Mouse (Mus musculus): ENCODE measurements at regions not wholly inside any gene's neighbourhood (a gene's known extent, or its start where the extent isn't known, plus 50 kb on each side); places are given as distances from the start of the nearest gene placed in this dataset.

DNA sequence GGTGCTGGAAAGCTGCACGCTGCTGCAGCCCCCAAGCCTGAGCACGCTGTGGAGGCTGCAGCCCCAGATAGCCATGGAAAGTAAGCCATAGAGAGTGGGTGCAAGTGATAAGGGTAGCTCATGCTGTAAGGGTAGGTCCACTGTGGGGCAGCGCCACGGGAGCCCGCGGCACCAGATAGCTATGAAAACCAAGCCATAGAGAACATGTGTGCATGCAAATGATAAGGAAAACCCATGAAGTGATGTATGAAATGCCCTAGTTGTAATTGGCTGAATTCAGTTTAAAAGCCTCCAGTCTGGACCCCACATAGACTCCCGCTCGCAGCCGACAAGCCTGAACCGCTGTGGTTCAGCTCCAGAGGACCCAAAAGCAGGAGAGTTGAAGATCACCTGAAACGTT is 58.8 kb upstream of the L3mbtl3 start:
- Histone ChIP-seq H3K9me3 (ENCODE audit: low read length) (no peaks in the 10 kb centered on the region), H3K27ac (no peak overlapping the region), H3K4me1 (ENCODE audit: insufficient read depth, low read length) (no peaks in the 10 kb centered on the region), H3K9ac (replicated peaks; ENCODE audit: low read length) (no peak overlapping the region), H3K36me3 (ENCODE audit: insufficient read depth, low read length) (no peaks in the 10 kb centered on the region), H3K4me2 (ENCODE audit: low read depth, low read length) (no peak overlapping the region), H3K4me3 (ENCODE audit: low read length) (no peak overlapping the region), H3K27me3 (ENCODE audit: insufficient read depth, low read length) (no peaks in the 10 kb centered on the region)
- no peak for ATAC-seq
- no peak for TF ChIP-seq CTCF (IDR thresholded peaks at IDR 0.05; ENCODE audit: low read depth)
- 91% methylated on average over 11 of the region's 11 CpGs for WGBS
- DNase-seq (ENCODE audit: low spot score): no peak

- WGBS: 98% methylated on average over 1 of the region's 1 CpGs
- Histone ChIP-seq H3K9ac (replicated peaks; ENCODE audit: low read length) (no peak overlapping the region), H3K4me2 (ENCODE audit: low read depth, low read length) (no peak overlapping the region), H3K27ac (no peak overlapping the region), H3K27me3 (ENCODE audit: insufficient read depth, low read length) (no peaks in the 10 kb centered on the region), H3K4me3 (ENCODE audit: low read length) (no peak overlapping the region), H3K9me3 (ENCODE audit: low read length) (no peaks in the 10 kb centered on the region), H3K4me1 (ENCODE audit: insufficient read depth, low read length) (no peaks in the 10 kb centered on the region), H3K36me3 (ENCODE audit: insufficient read depth, low read length) (no peaks in the 10 kb centered on the region)
- DNase-seq (ENCODE audit: low spot score): no peak
- no peak for TF ChIP-seq CTCF (IDR thresholded peaks at IDR 0.05; ENCODE audit: low read depth)
- ATAC-seq: no peak
Measured at GRCm38 (mm10) chr10:26440720-26441119, 64.9 kb upstream of the L3mbtl3 start.

DNA sequence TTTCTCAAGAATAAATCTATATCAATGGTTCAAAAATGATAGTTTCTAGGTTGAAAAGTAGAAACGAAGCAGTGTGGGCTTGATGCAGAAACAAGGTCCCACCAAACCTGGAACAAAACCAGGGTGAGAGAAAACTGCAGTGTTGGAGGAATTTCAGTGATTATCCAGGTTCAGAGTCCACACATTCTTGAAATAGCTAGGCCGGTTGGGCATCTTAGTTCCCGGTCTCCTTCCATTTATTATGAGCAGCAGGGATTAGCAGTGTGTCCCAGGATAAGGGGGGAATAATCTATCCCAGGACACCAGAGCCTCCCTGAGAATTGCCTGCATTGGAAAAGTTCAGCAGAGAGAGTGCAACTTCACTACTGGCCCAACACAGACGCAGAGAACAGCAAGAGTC is 108.5 kb upstream of the L3mbtl3 start:
- no peaks in the 10 kb centered on the region for H3K36me3 ChIP-seq (ENCODE audit: insufficient read depth, low read length)
- H3K27me3 ChIP-seq (ENCODE audit: insufficient read depth, low read length): no peaks in the 10 kb centered on the region
- DNase-seq (ENCODE audit: low spot score) (no peak), ATAC-seq (no peak)
- H3K27ac ChIP-seq: no peak overlapping the region
- no peak overlapping the region for H3K4me3 ChIP-seq (ENCODE audit: low read length)
- no peak overlapping the region for H3K4me2 ChIP-seq (ENCODE audit: low read depth, low read length)
- H3K9me3 ChIP-seq (ENCODE audit: low read length): no peaks in the 10 kb centered on the region
- no peaks in the 10 kb centered on the region for H3K4me1 ChIP-seq (ENCODE audit: insufficient read depth, low read length)
- 57% methylated on average over 4 of the region's 4 CpGs for WGBS
- H3K9ac ChIP-seq (replicated peaks; ENCODE audit: low read length): no peak overlapping the region
- TF ChIP-seq CTCF (IDR thresholded peaks at IDR 0.05; ENCODE audit: low read depth): no peak

DNA sequence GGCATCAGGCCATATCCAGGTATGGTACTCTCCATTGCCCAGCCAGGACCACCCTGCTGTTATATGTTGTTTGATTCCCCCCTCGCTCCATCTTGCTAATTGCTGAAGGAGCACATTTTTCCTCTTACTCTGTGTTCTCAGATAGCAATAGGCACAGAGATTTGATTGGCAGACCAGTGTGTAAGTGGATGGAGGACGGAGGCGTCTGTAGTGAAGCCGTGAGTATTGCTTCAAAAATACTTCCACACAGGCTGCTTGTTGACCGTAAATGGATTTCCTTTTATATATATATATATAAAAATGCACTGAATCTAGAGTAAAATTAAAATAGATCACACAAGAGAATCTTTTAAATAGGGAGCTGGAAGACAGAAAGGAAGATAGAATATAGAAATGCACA is 115.6 kb upstream of the L3mbtl3 start:
- Histone ChIP-seq H3K9me3 (ENCODE audit: low read length) (no peaks in the 10 kb centered on the region), H3K4me3 (ENCODE audit: low read length) (no peak overlapping the region), H3K27me3 (ENCODE audit: insufficient read depth, low read length) (no peaks in the 10 kb centered on the region), H3K4me2 (ENCODE audit: low read depth, low read length) (no peak overlapping the region), H3K9ac (replicated peaks; ENCODE audit: low read length) (no peak overlapping the region), H3K4me1 (ENCODE audit: insufficient read depth, low read length) (no peaks in the 10 kb centered on the region), H3K36me3 (ENCODE audit: insufficient read depth, low read length) (no peaks in the 10 kb centered on the region), H3K27ac (no peak overlapping the region)
- 87% methylated on average over 5 of the region's 5 CpGs for WGBS
- ATAC-seq: no peak
- no peak for DNase-seq (ENCODE audit: low spot score)
- no peak for TF ChIP-seq CTCF (IDR thresholded peaks at IDR 0.05; ENCODE audit: low read depth)

GRCm38 (mm10) chr10:26492146-26492545 is 116.4 kb upstream of the L3mbtl3 start:
- H3K36me3 ChIP-seq (ENCODE audit: insufficient read depth, low read length): no peaks in the 10 kb centered on the region
- H3K9me3 ChIP-seq (ENCODE audit: low read length): no peaks in the 10 kb centered on the region
- H3K27me3 ChIP-seq (ENCODE audit: insufficient read depth, low read length): no peaks in the 10 kb centered on the region
- no peak for DNase-seq (ENCODE audit: low spot score)
- H3K27ac ChIP-seq: no peak overlapping the region
- H3K4me3 ChIP-seq (ENCODE audit: low read length): no peak overlapping the region
- no peak for ATAC-seq
- no peak overlapping the region for H3K4me2 ChIP-seq (ENCODE audit: low read depth, low read length)
- no peak for TF ChIP-seq CTCF (IDR thresholded peaks at IDR 0.05; ENCODE audit: low read depth)
- H3K4me1 ChIP-seq (ENCODE audit: insufficient read depth, low read length): no peaks in the 10 kb centered on the region
- 84% methylated on average over 11 of the region's 11 CpGs for WGBS
- no peak overlapping the region for H3K9ac ChIP-seq (replicated peaks; ENCODE audit: low read length)

GRCm38 (mm10) chr10:26492856-26493484 is 117.2 kb upstream of the L3mbtl3 start:
- Histone ChIP-seq H3K9ac (replicated peaks; ENCODE audit: low read length) (no peak overlapping the region), H3K9me3 (ENCODE audit: low read length) (no peaks in the 10 kb centered on the region), H3K4me1 (ENCODE audit: insufficient read depth, low read length) (no peaks in the 10 kb centered on the region), H3K36me3 (ENCODE audit: insufficient read depth, low read length) (no peaks in the 10 kb centered on the region), H3K27ac (no peak overlapping the region), H3K4me3 (ENCODE audit: low read length) (no peak overlapping the region), H3K4me2 (ENCODE audit: low read depth, low read length) (no peak overlapping the region), H3K27me3 (ENCODE audit: insufficient read depth, low read length) (no peaks in the 10 kb centered on the region)
- WGBS: 81% methylated on average over 13 of the region's 13 CpGs
- DNase-seq (ENCODE audit: low spot score): no peak
- no peak for ATAC-seq
- no peak for TF ChIP-seq CTCF (IDR thresholded peaks at IDR 0.05; ENCODE audit: low read depth)

DNA sequence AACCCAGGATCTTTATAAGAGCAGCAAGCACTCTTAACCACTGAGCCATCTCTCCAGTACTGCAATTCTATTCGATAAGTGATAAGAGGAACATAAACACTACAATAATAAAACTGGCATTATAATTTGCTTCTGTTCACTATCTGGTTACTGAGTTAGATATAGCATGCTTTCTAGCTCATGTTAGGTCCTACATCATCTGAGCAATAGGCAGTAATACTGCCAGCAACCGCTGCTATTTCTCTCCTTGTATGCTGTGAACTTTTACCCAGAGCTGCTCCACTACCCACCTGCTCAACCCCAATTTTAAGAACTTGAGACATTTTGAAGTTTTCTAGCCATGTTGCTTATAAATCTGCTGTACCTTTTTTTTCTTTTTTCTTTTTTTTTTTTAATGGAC is 118.0 kb upstream of the L3mbtl3 start:
- Histone ChIP-seq H3K4me2 (ENCODE audit: low read depth, low read length) (no peak overlapping the region), H3K9ac (replicated peaks; ENCODE audit: low read length) (no peak overlapping the region), H3K27ac (no peak overlapping the region), H3K9me3 (ENCODE audit: low read length) (no peaks in the 10 kb centered on the region), H3K36me3 (ENCODE audit: insufficient read depth, low read length) (no peaks in the 10 kb centered on the region), H3K4me1 (ENCODE audit: insufficient read depth, low read length) (no peaks in the 10 kb centered on the region), H3K4me3 (ENCODE audit: low read length) (no peak overlapping the region), H3K27me3 (ENCODE audit: insufficient read depth, low read length) (no peaks in the 10 kb centered on the region)
- no peak for DNase-seq (ENCODE audit: low spot score)
- no peak for ATAC-seq
- WGBS: 98% methylated on average over 2 of the region's 2 CpGs
- TF ChIP-seq CTCF (IDR thresholded peaks at IDR 0.05; ENCODE audit: low read depth): no peak

All from hindbrain, postnatal 0 days (tissue).